Mouse (Mus musculus) brain, embryonic 14.5 days (tissue): Measurements from ENCODE around the gene Slc35g3.

Experiments used
- CTCF ChIP-seq: fragments of 200-500 bp; IDR thresholded peaks from 2 replicates; pipeline ENCODE4 v1.5.1; 2012; ENCODE audit warnings: inconsistent platforms, mild to moderate bottlenecking, moderate library complexity, borderline replicate concordance; ENCODE audit not compliant: insufficient read depth, insufficient read length; ENCODE audit errors: extremely low read depth
- POLR2A ChIP-seq: fragments of 200-500 bp; IDR thresholded peaks from 2 replicates; pipeline ENCODE4 v1.6.1; 2012; ENCODE audit warnings: mild to moderate bottlenecking, inconsistent platforms, borderline replicate concordance; ENCODE audit not compliant: poor library complexity, insufficient read depth, insufficient read length, severe bottlenecking; ENCODE audit errors: extremely low read depth

- TF ChIP-seq CTCF (no peak), POLR2A (no peak)
These were observed 47.0 kb downstream of the Slc35g3 start for GRCm38 (mm10) chr11:69714636-69715329.
